Mouse (Mus musculus) neural tube, embryonic 11.5 days (tissue): ENCODE results near the gene Gp5. TPM values are rescaled to one million over a fixed set of nuclear protein-coding genes. Genes with fewer than 3 reads are reported as not detected.
"Not testable (repeated sequence)": the region's sequence is repeated elsewhere in the genome, so short reads cannot be mapped to it uniquely, and the experiment has no call there.

Source experiments
- ATAC-seq: fragments of 200-750 bp; cut with Nextera tagmentation; 2 replicates; pipeline ENCODE4 v1.8.0; 2017; ENCODE audit warnings: moderate number of reproducible peaks, mild to moderate bottlenecking, moderate TSS enrichment, moderate library complexity; ENCODE audit not compliant: insufficient read depth, low FRiP score, low TSS enrichment
- DNase-seq: peaks from one replicate; pipeline ENCODE4 v3.0.0-alpha.2; 2015; ENCODE audit warnings: low spot score
- H3K27ac ChIP-seq: fragments of 300-500 bp; sonication (generic); 2 replicates; pipeline ENCODE4 v1.5.1; 2014; ENCODE audit warnings: low read depth, mild to moderate bottlenecking, low read length
- H3K27me3 ChIP-seq: fragments of 300-500 bp; sonication (generic); 2 replicates; pipeline ENCODE4 v1.6.1; 2014; ENCODE audit warnings: mild to moderate bottlenecking, low read length, mixed read lengths; ENCODE audit not compliant: control insufficient read depth, insufficient read depth
- H3K36me3 ChIP-seq: fragments of 300-500 bp; sonication (generic); 2 replicates; pipeline ENCODE4 v1.6.1; 2014; ENCODE audit warnings: mild to moderate bottlenecking, low read length, moderate library complexity, mixed read lengths; ENCODE audit not compliant: control insufficient read depth, insufficient read depth
- H3K4me1 ChIP-seq: fragments of 300-500 bp; sonication (generic); 2 replicates; pipeline ENCODE4 v1.6.1; 2014; ENCODE audit warnings: low read length, mixed read lengths; ENCODE audit not compliant: control insufficient read depth, insufficient read depth
- H3K4me2 ChIP-seq: fragments of 300-500 bp; sonication (generic); 2 replicates; pipeline ENCODE4 v1.6.1; 2014; ENCODE audit warnings: low read depth, mild to moderate bottlenecking, moderate library complexity
- H3K4me3 ChIP-seq: fragments of 300-500 bp; sonication (generic); 2 replicates; pipeline ENCODE4 v1.5.1; 2014; ENCODE audit warnings: low read depth, low read length
- H3K9ac ChIP-seq: fragments of 300-500 bp; sonication (generic); 2 replicates; pipeline ENCODE4 v1.6.1; 2014; ENCODE audit warnings: mild to moderate bottlenecking, low read length
- H3K9me3 ChIP-seq: fragments of 300-500 bp; sonication (generic); 2 replicates; pipeline ENCODE4 v1.6.1; 2016; ENCODE audit warnings: low read length; ENCODE audit not compliant: control insufficient read depth
- WGBS: fragments of 180-500 bp; shearing (Covaris S2); extraction: QIAGEN DNeasy Blood & Tissue Kit; methylation state at CpG from one replicate; pipeline ENCODE4 v1.1.7; 2014; 5-methylcytosine and 5-hydroxymethylcytosine counted together
- polyA plus RNA-seq: library from polyadenylated mRNA; unstranded; fragments of >200 nt; fragmentation: Nextera tagmentation; extraction: Ambion mirVana; gene quantifications from 2 replicates; pipeline ENCODE4 v1.2.1, GENCODE M21; 2014

The Gp5 gene
- polyA plus RNA-seq, result 2.4 and 2.5 TPM in 2 replicates

DNA sequence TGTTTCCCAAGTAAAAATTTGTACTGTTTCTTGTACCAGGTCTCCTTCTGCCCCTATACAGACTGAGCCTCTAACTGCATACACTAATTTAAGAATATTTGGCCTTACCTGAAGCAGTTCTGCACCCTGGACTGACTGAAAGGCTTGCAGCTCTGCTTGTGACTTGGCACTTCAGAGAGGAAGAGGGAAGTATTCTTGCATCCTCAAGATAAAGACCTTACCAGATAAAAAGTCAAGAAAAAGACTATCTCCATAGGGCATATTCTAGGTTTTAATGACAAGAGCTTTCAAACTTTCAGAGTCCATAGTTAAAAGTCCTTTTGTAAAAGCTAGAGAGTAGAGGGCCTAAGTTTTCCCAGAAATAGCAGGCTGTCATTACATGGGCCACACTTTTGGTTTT is at the start of gene Gp5:
Gp5 (minus strand) TSS at position 133 of the 400 bp plus-strand sequence.
- DNase-seq (no peak), ATAC-seq (no peak)
- H3K36me3 ChIP-seq, result no peaks in the 10 kb centered on the region
- peak within 1 kb of the TSS; percentile 97 for H3K4me2 ChIP-seq
- H3K4me3 ChIP-seq, result peak within 1 kb of the TSS; percentile 10
- H3K4me1 ChIP-seq, result peaks cover 16% of the 10 kb centered on the region
- peaks cover 51% of the 10 kb centered on the region for H3K27me3 ChIP-seq
- no peaks in the 10 kb centered on the region for H3K9me3 ChIP-seq
- H3K9ac ChIP-seq, result no peak within 1 kb of the TSS
- no peak within 1 kb of the TSS for H3K27ac ChIP-seq

DNA sequence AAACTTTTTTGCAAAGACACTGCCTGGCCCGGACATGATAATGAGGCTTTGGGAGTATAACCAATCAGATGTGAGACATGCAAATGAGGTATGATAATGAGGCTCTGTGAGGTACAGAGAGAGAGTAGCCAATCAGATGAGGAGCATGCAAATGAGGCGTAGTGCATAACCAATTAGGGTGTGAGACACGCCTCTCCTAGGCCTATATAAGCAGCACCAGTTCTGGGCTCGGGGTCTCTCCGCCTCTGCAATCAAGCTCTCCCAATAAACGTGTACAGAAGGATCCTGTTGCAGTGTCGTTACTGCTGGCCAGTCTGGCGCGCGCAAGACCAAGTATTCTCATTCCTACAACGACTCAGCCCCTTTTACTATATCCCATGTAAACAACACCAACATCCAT is 42.9 kb upstream of the Gp5 start:
- H3K27ac ChIP-seq, H3K4me2 ChIP-seq, H3K36me3 ChIP-seq, ATAC-seq, DNase-seq, H3K27me3 ChIP-seq, H3K4me1 ChIP-seq, H3K9me3 ChIP-seq, H3K9ac ChIP-seq, H3K4me3 ChIP-seq: not testable (repeated sequence)
- 91% methylated on average over 11 of the region's 11 CpGs for WGBS

DNA sequence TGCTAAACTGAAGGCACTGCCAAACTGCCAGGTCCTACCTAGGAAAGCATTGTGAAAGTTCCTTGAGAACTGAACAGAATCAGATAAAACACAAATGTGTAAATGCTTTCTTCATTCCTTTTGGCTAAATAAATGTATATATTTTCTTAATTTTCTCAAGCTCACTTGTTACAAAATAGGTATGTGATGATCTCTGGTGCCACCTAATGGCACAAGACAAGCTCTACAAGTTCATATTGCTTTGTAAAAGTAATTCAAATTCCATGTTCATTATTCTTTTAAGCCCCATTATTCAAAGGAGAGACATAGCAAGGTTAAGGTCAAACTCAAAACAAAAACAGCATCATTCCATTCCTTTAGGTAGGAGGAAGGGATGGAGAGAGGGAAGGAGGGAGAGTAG is 3.7 kb upstream of the Gp5 start:
- no peak for ATAC-seq
- Histone ChIP-seq H3K27me3 (peaks cover 22% of the 10 kb centered on the region), H3K4me3 (no peak overlapping the region), H3K9me3 (no peaks in the 10 kb centered on the region), H3K4me1 (peaks cover 5% of the 10 kb centered on the region), H3K4me2 (no peak overlapping the region), H3K27ac (no peak overlapping the region), H3K36me3 (no peaks in the 10 kb centered on the region), H3K9ac (no peak overlapping the region)
- DNase-seq, result no peak

DNA sequence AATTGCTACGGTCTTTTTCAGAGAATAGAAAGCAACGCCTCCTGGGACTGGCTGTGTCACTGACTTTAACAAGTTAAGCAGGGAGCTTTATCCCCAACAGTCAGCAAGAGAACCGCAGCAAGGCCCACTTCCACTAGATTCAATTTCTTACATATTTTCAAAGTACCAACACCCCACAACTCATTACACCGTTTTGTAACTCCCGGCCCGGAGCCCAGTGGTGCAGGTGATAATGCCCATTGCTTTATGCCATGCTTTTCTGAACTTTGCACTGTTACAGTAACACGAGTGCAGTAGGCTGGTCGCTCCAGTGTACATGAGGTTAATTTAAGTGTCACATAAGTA is 436 bp downstream of the Gp5 start:
- Histone ChIP-seq H3K4me2 (no peak overlapping the region), H3K27ac (no peak overlapping the region), H3K9me3 (no peaks in the 10 kb centered on the region), H3K36me3 (no peaks in the 10 kb centered on the region), H3K4me3 (no peak overlapping the region), H3K27me3 (peaks cover 51% of the 10 kb centered on the region), H3K4me1 (peaks cover 16% of the 10 kb centered on the region), H3K9ac (no peak overlapping the region)
- no peak for DNase-seq
- 55% methylated on average over 8 of the region's 8 CpGs for WGBS
- no peak for ATAC-seq

DNA sequence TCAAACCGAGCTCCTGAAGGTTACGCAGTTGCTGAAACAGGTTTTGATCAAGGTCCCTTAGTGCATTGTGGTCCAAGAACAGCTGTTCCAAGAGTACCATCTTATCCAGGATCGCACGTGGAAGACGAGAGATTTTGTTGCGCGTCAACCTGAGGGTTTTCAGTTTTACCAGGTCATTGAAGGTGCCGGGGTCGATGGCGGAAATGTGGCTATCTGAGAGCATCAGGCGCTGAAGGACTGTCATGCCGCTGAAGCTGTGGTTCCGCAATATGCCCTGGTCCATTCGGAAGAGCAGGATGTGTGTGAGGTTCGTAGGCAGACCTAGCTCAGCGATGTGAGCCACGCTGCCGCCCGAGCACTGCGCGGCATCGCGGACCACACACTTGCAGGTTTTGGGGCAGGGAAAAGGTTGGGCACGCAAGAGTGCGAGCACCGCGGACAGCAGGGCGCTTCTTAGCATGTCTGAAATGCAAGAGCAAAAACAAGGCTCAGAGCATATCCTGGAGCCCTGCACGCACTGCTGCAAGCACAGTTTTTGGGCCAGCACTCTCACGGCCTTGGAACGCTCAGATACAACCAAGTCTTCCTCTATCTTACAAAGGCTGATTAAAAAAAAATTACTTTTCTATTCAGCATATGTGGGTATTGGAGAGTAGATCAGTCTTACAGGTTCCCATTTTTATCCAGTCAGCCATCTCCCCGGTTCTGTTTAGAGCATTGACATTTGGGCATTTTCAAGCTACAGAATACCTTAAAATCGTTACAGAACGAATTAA is 996 bp downstream of the Gp5 start:
- Histone ChIP-seq H3K4me2 (peak overlapping the region; percentile 97), H3K9ac (no peak overlapping the region), H3K4me3 (peak overlapping the region; percentile 54), H3K27me3 (peaks cover 51% of the 10 kb centered on the region), H3K9me3 (no peaks in the 10 kb centered on the region), H3K36me3 (no peaks in the 10 kb centered on the region), H3K4me1 (peaks cover 16% of the 10 kb centered on the region), H3K27ac (no peak overlapping the region)
- DNase-seq, result peak; percentile 56
- WGBS, result 4% methylated on average over 34 of the region's 34 CpGs
- ATAC-seq, result no peak

DNA sequence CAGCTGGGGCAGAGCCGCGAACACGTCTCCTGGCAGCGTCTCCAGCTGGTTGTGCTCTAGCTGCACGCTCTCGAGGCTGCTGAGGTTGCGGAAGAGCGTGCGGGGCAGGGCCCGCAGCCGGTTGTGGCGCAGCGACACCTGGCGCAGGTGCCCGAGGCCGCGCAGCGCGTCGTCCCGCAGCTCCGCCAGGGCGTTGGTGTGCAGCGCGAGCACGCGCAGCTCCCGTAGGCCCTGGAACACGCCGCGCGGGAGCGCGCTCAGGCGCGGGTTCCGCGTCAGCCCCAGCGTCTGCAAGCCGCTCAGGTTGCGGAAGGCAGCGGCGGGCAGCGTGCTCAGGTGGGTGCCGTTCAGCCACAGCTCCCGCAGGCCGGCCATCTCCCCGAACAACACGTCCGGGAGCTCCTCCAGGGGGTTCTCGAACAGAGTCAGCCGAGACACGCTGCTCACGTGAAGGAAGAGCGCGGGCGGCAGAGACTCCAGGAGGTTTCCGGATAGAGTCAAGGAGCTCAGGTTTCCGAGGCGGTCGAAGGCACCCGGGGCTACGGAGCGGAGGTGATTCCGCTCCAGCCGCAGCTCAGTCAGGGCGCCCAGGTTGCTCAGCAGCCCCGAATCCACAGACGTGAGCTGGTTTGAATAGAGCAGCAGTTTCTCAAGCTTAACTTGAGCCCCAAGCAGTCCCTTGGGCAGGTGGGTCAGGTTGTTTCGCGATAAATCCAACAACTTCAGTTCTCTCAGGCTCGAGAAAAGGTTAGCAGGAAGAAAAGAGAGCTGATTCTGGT is 1.8 kb downstream of the Gp5 start:
- ATAC-seq (no peak), DNase-seq (peak; percentile 69)
- peak overlapping the region; percentile 97 for H3K4me2 ChIP-seq
- peak overlapping the region; percentile 49 for H3K9ac ChIP-seq
- under 1% methylated on average over 72 of the region's 72 CpGs for WGBS
- H3K36me3 ChIP-seq, result no peaks in the 10 kb centered on the region
- peaks cover 16% of the 10 kb centered on the region for H3K4me1 ChIP-seq
- peak overlapping the region; percentile 54 for H3K4me3 ChIP-seq
- no peak overlapping the region for H3K27ac ChIP-seq
- H3K9me3 ChIP-seq, result no peaks in the 10 kb centered on the region
- peaks cover 51% of the 10 kb centered on the region for H3K27me3 ChIP-seq

DNA sequence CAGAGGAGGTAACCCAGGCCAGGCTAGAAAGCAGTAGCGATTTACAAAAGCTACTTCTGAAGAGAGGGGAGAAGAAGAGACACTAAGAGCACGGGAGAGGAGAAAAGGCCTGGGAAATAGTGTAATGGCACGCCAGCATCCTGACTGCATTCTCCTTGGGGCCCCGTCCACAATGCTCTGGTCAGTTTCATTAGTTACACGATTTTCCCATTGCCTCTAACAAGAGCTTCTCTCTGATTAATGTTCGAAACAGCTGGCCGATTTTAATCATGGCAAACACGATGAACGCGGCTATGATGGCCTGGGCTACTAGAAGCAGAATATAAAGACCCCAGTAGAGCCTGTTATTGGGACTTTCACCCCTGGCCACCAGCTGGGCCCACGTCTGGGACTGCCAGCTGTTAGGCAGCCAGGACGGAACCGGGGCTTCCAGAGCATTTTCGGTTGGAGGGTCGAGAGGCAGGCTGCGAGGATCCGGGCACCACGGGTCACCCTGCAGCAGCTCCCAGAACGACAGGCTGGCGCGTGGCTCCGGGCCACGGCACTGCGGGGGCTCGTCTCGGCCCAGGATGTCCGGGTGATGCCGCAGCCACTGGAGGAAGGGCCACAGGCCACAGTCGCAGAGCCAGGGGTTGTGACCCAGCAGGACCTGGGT is 2.5 kb downstream of the Gp5 start:
- ATAC-seq, result no peak
- H3K4me1 ChIP-seq, result peaks cover 16% of the 10 kb centered on the region
- no peaks in the 10 kb centered on the region for H3K36me3 ChIP-seq
- H3K9ac ChIP-seq, result peak overlapping the region; percentile 49
- no peak overlapping the region for H3K27ac ChIP-seq
- peak; percentile 48 for DNase-seq
- H3K4me2 ChIP-seq, result peak overlapping the region; percentile 97
- no peaks in the 10 kb centered on the region for H3K9me3 ChIP-seq
- peak overlapping the region; percentile 54 for H3K4me3 ChIP-seq
- WGBS, result 12% methylated on average over 29 of the region's 29 CpGs
- H3K27me3 ChIP-seq, result peaks cover 51% of the 10 kb centered on the region

DNA sequence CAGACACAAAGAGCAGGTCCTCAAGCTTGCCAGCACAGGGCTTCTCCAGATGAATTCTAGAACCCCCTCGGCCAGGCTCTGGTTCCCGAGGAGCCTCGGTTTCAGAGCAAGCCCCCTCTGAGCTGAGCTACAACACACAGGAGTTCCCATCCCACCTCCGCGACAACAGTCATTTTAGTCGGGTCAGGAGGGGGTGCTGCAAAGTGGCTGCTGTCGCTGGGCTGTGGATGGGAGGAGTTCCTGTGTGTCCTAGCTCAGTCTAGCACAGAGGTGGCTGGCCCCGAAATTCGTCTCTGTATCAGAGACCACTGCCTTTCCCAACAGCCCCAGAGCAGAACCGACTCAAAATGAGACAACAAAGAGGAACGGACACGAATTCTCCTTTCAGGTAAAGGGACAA is 3.3 kb downstream of the Gp5 start:
- H3K4me2 ChIP-seq, result no peak overlapping the region
- no peaks in the 10 kb centered on the region for H3K36me3 ChIP-seq
- H3K4me3 ChIP-seq, result no peak overlapping the region
- WGBS, result 59% methylated on average over 12 of the region's 12 CpGs
- H3K27ac ChIP-seq, result no peak overlapping the region
- H3K4me1 ChIP-seq, result peaks cover 16% of the 10 kb centered on the region
- DNase-seq (no peak), ATAC-seq (no peak)
- H3K9me3 ChIP-seq, result no peaks in the 10 kb centered on the region
- H3K27me3 ChIP-seq, result peaks cover 51% of the 10 kb centered on the region
- H3K9ac ChIP-seq, result no peak overlapping the region
